Mouse (Mus musculus): ENCODE data around the gene Hoxd4.

The Hoxd4 gene

DNA sequence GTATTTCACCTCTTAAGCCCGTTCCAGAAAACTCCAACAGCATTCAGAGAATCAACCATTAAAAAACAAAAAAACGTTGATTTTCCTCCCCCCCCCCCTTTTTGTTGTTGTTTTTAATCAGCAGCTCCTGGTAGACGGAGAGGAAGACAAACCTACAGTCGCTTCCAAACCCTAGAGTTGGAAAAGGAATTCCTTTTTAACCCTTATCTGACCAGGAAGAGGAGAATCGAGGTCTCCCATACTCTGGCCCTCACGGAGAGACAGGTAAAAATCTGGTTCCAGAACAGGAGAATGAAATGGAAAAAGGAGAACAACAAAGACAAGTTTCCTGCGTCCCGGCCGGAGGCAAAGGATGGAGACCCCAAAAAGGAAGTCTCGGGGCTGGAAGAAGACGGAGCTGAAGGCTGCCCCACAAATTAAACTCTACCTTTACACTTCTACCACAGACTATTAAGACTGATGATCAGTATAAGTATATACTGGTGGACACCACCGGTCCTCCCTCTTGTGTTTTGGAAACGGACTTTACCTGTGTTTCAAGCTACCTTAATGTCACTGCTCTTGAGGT is 5.3 kb upstream of the Hoxd4 start:
- DNase-seq (ENCODE audit: low spot score), result no peak

DNA sequence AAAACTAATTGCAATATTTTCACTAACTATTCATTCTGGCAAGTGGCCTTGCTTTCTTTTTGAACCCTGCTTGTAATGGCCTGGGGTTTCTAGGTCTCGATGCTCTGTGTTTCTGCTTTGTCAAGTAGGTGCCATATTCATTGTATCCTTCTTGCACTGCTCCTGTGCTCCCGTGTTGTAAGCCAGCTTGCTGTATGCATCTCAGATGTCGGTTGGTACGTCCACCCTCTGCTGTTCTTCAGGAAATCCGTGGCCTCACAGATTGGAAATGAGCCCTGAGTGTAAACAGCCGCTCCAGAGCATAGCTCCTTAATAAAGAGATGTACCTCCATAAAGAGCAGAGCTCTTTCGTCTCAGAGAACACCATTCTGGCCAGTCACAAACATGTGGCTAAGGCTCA is 4.1 kb upstream of the Hoxd4 start:
- DNase-seq (ENCODE audit: low spot score), result no peak

DNA sequence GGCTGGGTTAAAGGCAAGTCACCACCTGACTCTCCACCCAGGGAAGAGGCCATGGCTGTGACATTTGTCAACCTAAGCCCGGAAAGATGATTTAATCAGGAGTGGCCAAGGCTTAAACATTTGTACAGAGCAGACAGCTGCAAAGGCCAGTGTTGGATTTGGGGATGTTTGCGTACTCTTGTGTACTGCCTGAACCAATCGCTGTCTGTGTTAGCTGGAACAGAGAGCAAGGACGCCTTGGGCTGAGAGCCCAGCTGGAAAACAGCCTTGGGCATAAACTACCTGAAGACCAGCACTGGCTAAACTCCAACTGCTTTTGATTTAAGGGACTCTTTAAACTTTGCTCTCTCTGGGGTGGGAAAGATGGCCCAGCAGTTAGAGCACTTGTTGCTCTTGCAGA is 3.1 kb upstream of the Hoxd4 start:
- DNase-seq (ENCODE audit: low spot score), result no peak

DNA sequence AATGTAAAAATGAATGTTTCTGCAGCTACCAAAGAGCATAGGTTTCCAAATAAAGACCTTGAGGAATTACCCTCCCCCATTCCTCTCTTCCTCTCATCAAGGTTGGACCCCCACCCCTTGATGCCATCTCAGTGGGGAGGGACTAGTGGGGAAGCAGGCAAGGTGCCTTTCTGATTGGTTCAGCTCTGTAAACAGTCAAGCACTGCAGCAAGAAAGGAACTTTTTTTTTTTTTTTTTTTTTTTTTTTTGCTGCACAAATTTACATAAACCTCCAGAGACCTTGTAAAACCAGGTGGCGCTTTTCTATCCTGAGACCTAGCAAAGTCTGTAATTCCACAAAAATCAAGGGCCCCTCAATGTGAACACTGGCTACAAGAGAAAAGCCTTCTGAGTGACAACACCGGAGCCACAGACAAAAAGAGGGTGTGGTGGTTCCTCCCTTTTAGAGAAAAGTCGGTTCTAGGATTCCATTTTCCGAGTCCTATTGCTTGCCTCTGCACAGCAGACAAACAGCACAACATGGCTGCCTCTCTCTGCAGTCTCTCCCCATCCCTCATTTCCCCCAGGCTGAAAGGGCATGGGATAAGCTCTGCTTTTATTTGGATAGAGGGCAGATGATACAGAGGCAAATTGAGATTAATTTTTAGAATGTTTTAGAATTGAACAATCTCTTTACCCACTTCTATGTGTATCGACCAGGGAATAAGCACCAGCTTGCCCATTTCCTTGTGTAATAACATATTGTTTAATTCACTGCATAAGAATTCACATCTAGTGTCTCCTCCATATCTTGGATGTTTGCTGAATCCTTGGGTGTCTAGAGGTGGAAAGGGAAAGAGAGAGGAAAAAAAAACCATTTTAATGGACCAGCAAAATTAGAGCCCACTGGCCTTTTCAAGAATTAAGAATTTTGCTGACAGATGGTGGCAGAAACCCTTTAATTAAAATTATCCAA is 2.0 kb upstream of the Hoxd4 start:
- DNase-seq (ENCODE audit: low spot score), result no peak

DNA sequence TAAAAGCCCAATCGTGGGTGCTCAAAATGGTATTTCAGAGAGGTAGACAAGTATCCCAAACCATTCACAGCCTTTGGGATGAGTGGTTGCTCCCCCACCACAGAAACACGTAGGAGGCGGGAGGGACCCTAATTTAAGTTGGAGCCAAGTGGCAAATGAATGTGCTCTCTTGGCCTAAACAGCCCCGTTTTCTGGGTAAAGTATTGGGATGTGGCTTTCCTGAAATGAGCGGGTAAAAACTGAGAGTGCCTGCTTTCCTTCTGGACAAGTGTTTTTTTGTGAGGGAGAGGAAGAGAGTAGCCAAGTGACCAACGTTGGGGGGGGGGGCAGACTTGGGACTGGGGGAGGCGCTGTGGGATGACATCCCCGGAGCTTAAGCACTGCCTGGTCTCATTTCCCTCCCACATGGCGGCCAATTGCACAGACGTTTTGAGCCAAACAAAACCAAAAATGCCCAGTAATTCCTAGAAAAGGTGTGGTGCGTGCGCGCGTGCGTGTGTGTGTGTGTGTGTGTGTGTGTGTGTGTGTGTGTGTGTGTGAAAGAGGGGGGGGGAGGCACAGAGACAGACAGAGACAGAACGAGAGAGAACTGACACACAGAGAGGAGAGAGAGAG is 693 bp upstream of the Hoxd4 start:
- no peak for DNase-seq (ENCODE audit: low spot score)

DNA sequence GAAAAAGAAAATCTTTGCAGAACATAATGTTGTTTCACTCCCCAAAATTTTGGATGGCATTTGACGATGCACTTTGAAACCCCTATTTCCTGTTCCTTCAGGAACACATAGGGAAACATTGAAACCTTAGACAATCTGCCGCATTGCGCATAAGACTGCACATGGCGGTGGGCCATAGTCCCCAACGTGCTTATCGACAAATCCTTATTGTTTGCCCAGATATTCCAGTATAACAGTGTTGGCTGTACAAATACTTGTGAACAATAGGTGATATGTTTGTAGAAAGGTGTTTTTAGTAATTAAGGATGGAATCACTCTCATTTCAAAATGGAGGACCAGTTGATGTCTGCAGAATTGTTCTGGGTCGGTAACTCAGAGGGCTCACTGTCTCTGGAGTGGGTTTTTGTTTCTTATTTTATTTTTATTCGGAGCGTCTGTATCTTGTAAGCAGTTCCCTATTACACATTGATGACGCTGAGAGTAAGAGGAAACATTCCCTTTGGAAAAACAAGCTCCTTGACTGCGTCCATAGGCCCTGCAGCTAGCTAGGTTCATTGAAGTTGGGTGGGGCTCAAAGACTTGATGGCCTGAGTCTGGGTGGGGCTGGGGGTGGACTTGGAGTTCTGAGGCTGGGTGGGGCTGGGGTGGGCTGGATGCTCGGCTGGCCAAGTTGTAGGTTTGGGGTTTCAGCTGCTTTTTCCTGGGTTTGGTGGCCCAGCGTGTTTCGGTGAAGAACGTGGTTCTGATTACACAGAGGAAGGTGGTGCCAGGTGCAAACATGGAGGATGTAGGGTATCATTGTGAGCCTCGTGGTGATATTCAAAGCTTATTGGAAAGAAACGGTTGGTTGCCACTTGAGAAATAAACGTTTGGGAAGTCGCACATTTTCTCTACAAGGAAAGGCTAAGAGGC is 1.8 kb downstream of the Hoxd4 start:
- DNase-seq (ENCODE audit: low spot score), result no peak

DNA sequence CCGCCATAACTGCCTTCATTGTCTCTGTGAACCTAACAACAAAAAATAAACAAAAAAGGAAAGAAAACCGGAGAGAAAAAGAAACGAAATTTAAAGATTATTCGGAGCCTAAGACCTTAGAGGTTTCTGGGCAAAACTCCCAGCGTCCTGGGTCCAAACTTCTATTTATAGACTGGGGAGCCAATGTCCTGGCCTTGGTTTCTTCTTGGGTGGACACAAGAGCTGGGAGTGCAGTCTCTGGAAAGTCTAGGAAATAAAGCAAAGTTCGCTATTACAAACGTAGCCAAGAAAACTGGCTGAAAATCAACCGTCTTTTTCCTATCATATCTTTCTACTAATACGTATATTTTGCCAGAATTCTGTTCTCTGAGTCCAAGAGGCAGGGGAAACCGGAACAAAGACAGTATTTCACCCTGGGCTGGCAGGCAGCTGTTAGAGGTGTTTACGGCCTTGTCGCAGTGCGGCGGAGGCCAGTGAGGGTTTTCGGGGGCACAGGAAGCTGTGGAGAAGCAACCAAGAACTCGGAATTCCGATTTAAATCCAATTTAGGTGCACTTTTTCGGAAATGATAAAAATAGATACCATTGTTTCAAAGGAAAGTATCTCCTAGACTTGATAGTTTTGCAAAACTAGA is 2.5 kb downstream of the Hoxd4 start:
- DNase-seq (ENCODE audit: low spot score), result no peak

DNA sequence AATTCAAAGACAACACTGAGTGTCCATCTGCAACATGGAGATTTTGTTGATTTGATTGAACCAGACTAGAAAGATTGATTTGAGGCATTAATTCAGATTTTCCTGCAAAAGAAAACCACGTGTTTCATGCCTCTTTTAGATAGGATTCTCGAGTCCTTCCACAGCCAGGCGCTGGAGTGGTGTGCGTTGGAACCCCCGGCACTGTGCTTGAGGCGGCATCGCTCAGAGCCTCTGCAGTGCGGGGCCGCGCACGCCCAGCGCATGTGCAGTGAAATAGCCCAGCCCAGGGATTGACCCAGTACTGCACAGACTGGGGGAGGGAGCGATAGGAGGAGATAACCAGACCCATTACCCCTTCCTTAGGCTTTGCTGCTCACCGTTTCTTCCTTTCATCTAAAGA is 3.2 kb downstream of the Hoxd4 start:
- no peak for DNase-seq (ENCODE audit: low spot score)

DNA sequence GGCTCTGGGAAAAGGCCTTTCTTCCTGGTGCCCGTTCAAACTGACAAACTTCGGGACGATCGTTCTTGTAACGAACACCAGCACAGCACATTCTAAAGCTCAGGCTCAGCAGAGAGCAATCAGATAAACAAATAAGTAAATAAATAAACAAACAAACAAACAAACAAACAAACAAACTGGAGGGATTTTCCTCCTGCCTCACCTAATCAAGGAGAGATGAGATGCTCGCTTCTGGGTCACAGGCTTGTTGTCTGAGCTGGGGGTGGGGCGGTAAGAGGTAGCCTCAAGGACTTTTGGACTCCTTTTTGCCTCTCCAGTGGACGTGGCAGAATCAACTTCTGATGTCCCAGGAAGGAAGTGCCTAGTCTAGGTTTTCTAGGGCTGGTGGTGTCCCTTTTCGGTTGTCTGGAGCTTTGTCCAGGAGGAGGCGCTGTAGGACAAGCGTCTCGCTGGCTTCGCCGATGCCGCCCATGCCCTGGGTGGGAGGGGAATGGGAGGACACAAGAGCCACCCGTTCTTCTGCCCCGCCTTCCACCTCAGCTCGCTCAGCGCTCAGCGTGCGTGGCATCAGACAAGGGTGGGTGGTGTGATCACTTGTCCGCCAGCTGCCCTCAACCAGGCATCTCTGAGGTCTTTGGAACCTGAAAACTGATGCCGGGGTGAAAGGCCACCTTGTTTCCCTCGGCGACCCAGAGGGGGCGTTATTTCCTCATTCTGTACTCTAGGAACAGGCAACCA is 3.9 kb downstream of the Hoxd4 start:
- peak; percentile 58 for DNase-seq (ENCODE audit: low spot score)

DNA sequence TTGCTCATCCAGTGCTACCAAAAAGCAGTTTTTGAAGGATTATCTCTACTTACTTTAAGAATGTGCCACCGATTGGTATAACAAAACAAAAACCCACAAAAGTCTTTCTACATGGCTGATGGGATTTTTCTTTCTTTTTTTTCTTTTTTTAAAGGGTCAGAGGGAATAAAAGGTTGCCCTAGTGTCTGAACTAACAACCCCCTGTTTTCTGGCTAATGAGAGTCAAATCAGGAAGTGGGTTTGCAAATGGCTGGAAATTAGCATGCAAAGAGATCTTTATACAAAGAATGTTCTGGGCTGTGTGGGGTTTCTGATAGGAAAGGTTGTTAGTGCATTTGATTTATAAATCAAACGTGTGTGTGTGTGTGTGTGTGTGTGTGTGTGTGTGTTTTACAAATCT is 8.7 kb downstream of the Hoxd4 start:
- DNase-seq (ENCODE audit: low spot score), result no peak

DNA sequence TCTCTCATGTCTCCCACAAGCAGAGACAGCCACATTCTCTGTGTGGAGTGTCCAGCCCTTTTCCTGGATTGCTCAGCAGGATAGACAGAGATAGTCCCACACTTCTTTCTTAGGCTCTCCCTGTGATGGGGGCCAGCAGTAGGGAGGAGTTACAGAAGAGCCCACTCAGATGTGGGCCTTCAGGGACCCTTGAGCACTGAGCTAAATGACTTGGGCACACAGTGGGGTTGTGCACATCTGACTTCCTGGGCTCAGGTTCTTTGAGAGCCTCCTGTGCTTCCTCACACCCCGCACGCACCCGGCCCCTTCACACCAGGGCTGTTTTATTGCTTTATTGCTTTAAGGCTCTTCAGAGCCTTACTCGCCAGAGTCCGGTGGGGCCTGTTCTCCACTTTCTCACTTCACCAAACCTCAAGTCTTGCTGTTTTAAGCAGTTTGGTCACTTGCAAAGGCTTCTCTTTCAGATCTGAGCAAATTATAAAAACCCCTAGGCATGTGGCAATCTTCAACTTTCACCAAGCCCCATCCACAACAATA is 9.3 kb downstream of the Hoxd4 start:
- DNase-seq (ENCODE audit: low spot score), result no peak

DNA sequence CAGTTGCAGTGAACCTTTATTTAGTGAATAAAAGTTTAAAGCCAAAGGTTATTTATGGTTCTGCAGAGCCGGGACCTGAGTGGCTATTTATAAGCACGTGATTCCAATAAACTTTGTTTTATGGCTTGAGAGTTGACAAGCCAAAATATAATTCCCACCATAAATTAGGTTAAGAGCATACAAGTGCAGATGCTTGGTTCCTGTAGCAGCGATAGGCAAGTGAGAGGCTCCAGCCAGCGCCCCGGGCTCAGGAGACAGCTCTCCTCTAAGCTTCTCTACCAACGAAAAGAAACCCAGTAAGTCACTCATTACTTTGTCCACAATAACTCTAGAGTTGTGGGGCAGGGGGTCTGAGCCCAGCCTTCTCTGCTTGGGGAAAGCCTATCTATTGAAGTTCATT is 10.2 kb downstream of the Hoxd4 start:
- no peak for DNase-seq (ENCODE audit: low spot score)

DNA sequence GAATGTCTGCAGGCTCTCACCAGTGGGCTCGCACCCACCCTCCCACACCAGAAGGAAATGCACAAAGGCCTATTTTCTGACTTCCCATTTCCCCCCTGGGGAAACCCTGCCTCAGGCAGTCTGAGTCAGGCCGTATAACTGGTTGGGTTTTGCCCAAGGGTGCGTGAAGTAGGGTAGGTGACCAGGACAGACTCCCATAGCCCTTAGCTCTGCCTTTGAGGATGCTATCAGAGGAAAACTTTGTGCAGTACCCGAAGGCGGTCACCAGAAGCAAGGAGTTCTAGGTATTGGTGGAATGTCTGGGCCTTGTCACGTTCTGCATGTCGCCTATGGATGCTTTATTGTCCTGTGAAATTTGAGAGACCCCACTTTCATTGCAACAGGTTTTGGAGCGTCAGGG is 11.2 kb downstream of the Hoxd4 start:
- no peak for DNase-seq (ENCODE audit: low spot score)

DNA sequence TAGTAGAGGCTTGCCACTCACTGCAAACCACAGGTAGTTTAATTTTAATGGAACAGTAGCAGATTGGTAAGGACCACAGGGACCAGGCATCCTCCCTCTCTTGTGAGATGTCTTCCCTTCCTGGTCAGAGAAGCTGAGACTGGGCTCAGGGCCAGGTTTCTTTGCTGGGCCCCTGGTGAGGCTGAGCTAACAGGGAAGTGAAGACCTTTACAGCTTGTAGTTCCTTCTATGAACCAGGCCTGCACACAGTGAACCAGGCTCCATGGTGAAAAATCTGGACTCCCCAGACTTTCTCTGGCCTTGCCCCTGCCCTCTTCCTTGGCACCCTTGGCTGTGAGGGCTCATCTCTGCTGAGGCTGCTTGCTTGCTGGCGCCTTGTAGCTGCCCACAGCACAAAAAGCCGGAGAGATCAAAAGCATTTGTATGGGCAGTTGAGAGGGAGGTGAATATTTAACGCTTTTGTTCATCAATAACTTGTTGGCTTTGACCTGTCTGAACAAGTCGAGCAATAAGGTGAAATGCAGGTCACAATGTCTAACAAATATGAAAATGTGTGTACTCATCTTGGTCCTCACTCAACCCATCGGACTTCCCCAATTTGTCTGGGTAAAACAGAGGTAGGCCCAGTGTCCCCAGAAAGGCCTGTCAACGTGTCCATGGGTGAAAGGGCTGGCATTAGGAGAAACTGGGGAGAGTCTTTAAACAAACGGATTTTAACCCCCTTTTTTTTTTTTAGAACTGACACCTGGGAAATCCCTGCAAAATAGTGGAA is 12.7 kb downstream of the Hoxd4 start:
- DNase-seq (ENCODE audit: low spot score), result no peak

DNA sequence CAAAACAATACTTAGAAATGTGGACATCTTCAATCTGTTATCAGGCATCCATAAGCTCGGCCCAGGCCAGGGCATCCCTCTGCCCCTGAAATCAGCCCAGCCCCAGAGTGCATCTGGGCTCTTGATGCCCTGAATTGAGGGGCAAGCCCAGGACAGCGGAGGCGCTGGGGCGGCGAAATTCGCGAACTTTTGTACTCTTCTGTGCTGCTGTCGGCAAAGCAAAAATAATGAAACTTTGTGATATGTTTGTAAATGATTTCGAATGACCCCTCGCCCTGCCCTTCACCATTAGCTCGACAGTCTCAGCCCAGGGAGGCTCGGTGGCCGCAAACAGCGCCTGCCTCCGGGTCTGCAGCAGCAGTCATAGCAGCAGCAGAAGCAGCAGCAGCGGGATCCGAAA is 13.4 kb downstream of the Hoxd4 start:
- DNase-seq (ENCODE audit: low spot score), result no peak

DNA sequence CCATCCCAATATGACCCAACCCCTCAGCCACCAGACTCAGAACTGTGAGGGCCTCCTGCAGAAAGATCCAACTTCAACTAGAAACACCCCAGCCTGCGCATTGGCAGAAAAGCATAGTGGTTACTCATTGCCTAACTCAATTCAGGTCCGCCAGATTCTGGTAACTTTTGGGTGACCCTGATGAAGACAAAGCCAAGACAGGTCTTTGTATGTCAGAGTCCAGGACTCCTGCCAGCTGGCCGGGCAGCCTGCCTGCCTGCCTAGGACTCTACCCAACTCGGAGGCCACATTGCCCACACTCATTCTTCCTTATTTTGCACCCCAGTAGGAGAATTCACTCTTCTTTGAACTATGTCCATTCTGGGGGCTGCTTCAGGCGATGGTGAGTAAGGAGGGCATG is 14.8 kb downstream of the Hoxd4 start, which contains the start of gene Gm28230:
TSS of gene Gm28230 (plus strand) at position 178 of the 400 bp plus-strand sequence.
- DNase-seq (ENCODE audit: low spot score), result no peak

DNA sequence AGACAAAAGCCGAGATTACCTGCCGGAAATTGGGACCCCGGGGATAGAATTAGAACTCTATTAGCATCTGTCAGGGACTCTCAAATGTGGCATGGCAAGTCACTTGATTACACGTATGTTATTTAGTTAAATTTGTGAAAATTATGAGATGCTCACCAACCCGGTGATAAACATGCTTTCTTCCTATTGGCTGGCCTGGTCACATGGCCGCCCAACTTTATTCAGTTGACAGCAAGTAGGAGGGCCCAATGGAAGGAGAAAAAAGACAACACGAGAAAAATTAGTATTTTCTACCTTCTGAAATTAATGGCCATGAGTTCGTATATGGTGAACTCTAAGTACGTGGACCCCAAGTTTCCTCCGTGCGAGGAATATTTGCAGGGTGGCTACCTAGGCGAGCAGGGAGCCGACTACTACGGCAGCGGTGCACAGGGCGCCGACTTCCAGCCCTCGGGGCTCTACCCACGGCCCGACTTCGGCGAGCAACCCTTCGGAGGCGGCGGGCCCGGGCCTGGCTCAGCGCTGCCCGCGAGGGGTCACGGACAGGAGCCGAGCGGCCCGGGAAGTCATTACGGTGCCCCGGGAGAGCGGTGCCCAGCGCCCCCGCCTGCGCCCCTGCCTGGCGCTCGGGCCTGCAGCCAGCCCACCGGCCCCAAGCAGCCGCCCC is 15.4 kb downstream of the Hoxd4 start:
- no peak for DNase-seq (ENCODE audit: low spot score)

DNA sequence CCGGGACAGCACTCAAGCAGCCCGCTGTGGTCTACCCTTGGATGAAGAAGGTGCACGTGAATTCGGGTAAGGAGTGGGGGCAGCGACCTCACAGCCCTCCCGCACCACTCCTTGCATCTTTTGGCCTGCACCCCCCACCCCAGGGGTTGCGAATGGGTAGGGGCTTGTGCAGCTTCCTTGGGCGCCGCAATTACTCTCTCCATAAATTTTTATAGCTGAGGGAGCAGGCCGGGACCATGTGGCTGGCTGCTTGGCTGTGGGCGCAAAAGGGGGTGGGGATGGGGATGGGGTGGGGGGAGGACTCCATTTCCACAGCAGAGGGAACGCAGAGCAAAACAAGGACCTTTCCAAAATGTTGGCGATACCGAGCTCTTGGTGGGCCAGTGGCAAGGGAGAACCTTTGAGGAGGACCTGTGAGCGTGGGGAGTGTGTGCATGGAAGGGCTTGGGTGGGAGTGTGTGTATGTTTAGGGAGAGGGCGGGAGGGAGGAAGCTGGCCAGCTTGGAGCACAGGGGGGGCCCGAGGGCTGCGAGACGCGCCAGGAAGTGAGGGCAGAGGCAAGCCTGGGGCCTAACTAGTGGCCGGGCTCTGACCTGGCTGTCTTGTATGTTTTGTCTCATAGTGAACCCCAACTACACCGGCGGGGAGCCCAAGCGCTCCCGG is 16.0 kb downstream of the Hoxd4 start:
- DNase-seq (ENCODE audit: low spot score), result no peak

DNA sequence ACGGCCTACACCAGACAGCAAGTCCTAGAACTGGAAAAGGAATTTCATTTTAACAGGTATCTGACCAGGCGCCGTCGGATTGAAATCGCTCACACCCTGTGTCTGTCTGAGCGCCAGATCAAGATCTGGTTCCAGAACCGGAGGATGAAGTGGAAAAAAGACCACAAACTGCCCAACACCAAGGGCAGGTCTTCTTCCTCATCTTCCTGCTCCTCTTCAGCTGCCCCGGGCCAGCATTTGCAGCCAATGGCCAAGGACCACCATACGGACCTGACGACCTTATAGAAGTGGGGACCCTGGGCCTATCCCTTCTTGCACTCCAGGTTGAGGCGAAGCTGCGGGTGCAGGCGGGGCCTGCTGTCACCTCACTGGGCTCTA is 16.6 kb downstream of the Hoxd4 start:
- no peak for DNase-seq (ENCODE audit: low spot score)

All from c-Kit-positive CD71-positive TER-119-positive erythroid progenitor cells, embryonic 14.5 days (primary cell).